Mouse (Mus musculus) kidney, embryonic 15.5 days (tissue): ENCODE results near the gene F11. TPM values are rescaled to one million over a fixed set of nuclear protein-coding genes. Genes with fewer than 3 reads are reported as not detected.

Experiments
- ATAC-seq: fragments of 200-750 bp; cut with Nextera tagmentation; replicated peaks from 2 replicates; pipeline ENCODE4 v1.8.0; 2017; ENCODE audit warnings: moderate TSS enrichment; ENCODE audit not compliant: low FRiP score
- H3K27ac ChIP-seq: fragments of 300-500 bp; sonication (generic); 2 replicates; pipeline ENCODE4 v1.5.1; 2015; ENCODE audit warnings: mild to moderate bottlenecking, inconsistent platforms
- H3K27me3 ChIP-seq: fragments of 300-500 bp; sonication (generic); 2 replicates; pipeline ENCODE4 v1.6.1; 2015; ENCODE audit warnings: inconsistent platforms
- H3K36me3 ChIP-seq: fragments of 300-500 bp; sonication (generic); 2 replicates; pipeline ENCODE4 v1.6.1; 2015; ENCODE audit warnings: inconsistent platforms
- H3K4me1 ChIP-seq: fragments of 300-500 bp; sonication (generic); 2 replicates; pipeline ENCODE4 v1.6.1; 2015; ENCODE audit warnings: inconsistent platforms
- H3K4me2 ChIP-seq: fragments of 300-500 bp; sonication (generic); 2 replicates; pipeline ENCODE4 v1.6.1; 2015; ENCODE audit warnings: moderate library complexity, mild to moderate bottlenecking, inconsistent platforms
- H3K4me3 ChIP-seq: fragments of 300-500 bp; sonication (generic); replicated peaks from 2 replicates; pipeline ENCODE4 v1.5.1; 2015; ENCODE audit warnings: mild to moderate bottlenecking, inconsistent platforms
- H3K9ac ChIP-seq: fragments of 300-500 bp; sonication (generic); 2 replicates; pipeline ENCODE4 v1.6.1; 2015; ENCODE audit warnings: mild to moderate bottlenecking, inconsistent platforms
- H3K9me3 ChIP-seq: fragments of 300-500 bp; sonication (generic); replicated peaks from 2 replicates; pipeline ENCODE4 v1.6.1; 2016; ENCODE audit warnings: inconsistent platforms
- WGBS: fragments of 180-500 bp; shearing (Covaris S2); methylation state at CpG from one replicate; pipeline ENCODE4 v1.1.7; 2015; ENCODE audit warnings: mixed read lengths; 5-methylcytosine and 5-hydroxymethylcytosine counted together
- polyA plus RNA-seq: library from polyadenylated mRNA; unstranded; fragments of >200 nt; fragmentation: Nextera tagmentation; extraction: Ambion mirVana; gene quantifications from 2 replicates; pipeline ENCODE4 v1.2.1, GENCODE M21; 2015

F11 gene
- polyA plus RNA-seq, 1 experiment from 2014 or later: 0.13 TPM

- Histone ChIP-seq H3K4me1 (0 out of 2 replicates have a peak, but pooled peaks cover 3% of the 10 kb centered on the region), H3K9me3 (no peaks in the 10 kb centered on the region), H3K27ac (no peak overlapping the region), H3K36me3 (no peaks in the 10 kb centered on the region), H3K4me3 (no peak overlapping the region), H3K27me3 (0 out of 2 replicates have a peak, but pooled peaks cover 3% of the 10 kb centered on the region), H3K4me2 (no peak overlapping the region), H3K9ac (no peak overlapping the region)
- ATAC-seq: peak; percentile 40; the same call in 1 of the 2 replicates
- WGBS: 23% methylated on average over 3 of the region's 3 CpGs
Observed at GRCm38 (mm10) chr8:45238282-45238681, 23.5 kb downstream of the F11 start.

DNA sequence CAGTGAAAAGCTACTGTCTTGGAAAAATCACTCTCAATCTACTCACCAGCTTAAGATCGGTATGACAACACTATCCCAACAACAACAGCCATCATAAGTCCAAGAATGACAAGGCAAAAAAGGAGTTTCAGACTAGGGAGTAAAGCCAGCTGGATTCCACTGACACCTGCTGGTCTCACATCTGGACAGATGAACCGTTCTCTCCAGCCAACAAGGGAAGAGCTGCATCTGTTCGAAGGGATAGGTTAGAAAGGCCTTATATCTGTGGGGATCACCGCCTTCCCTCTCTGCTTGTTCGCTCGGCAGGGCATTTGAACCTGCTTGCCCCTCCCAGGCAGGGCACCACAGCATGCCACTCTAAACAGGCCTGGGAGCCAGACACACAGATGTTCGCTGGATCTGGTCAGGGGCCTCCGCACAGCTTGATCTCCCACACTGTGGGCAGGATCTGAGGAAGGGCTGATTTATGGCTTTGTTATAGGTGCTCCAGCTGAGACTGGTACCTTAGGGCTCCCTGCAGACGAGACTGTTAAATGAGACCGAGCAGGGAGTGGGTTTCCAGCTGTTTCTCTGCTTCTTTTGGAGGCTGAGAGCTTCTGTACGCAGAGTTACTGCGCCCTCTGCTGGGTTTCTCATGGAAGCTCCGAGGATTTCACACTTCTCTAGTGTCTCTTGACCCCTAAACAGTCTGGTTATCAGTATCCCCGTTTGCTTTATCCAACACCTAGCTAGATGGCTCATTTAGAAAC is 25.5 kb downstream of the F11 start:
- no peak overlapping the region for H3K9ac ChIP-seq
- H3K9me3 ChIP-seq: no peaks in the 10 kb centered on the region
- H3K4me3 ChIP-seq: no peak overlapping the region
- 0 out of 2 replicates have a peak, but pooled peaks cover 3% of the 10 kb centered on the region for H3K4me1 ChIP-seq
- ATAC-seq: peak; percentile 73
- H3K27ac ChIP-seq: no peak overlapping the region
- H3K36me3 ChIP-seq: no peaks in the 10 kb centered on the region
- peak overlapping the region; percentile 47 for H3K4me2 ChIP-seq
- 0 out of 2 replicates have a peak, but pooled peaks cover 3% of the 10 kb centered on the region for H3K27me3 ChIP-seq
- 18% methylated on average over 14 of the region's 14 CpGs for WGBS

DNA sequence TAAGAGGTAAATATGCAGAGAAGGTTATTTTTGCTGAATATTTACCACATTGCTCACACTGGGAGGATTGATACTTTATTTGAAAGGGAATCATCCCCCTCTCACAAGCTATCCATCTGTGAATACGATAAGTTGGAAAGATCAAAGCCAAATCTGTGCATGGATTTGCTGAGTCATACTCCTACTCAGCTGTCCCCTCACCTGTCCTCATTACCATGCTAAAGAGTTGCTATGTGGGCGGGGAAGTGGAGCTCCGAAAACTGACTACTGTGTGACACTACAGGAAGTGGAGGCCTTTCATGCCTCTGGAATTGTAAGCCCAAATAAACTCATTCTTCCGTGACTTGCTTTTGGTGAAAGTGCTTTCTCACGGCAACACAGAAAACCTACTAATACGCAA is 26.6 kb downstream of the F11 start:
- H3K27me3 ChIP-seq: 0 out of 2 replicates have a peak, but pooled peaks cover 3% of the 10 kb centered on the region
- H3K36me3 ChIP-seq: no peaks in the 10 kb centered on the region
- H3K4me1 ChIP-seq: 0 out of 2 replicates have a peak, but pooled peaks cover 3% of the 10 kb centered on the region
- ATAC-seq: no peak
- no peak overlapping the region for H3K4me3 ChIP-seq
- no peaks in the 10 kb centered on the region for H3K9me3 ChIP-seq
- 82% methylated on average over 6 of the region's 6 CpGs for WGBS
- no peak overlapping the region for H3K4me2 ChIP-seq
- H3K27ac ChIP-seq: no peak overlapping the region
- H3K9ac ChIP-seq: no peak overlapping the region

DNA sequence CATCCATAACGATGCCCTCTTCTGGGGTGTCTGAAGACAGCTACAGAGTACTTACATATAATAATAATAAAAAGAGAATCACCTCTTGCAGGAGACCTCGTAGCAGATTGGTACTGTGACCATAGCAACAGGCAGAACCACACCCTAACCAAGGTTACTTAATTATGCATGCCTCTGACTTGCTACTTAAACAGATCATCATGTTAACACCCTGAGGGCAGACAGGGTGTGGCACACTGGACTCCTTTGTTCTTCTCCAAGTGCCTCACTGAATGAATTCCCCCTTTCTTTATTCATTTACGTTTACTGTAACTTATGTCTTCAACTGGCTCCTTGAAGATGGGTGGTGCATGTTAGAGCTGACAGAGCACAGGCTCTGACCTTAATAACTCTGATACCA is 28.6 kb downstream of the F11 start:
- H3K27ac ChIP-seq: no peak overlapping the region
- H3K4me1 ChIP-seq: 0 out of 2 replicates have a peak, but pooled peaks cover 3% of the 10 kb centered on the region
- H3K4me3 ChIP-seq: no peak overlapping the region
- no peak overlapping the region for H3K4me2 ChIP-seq
- 71% methylated on average over 3 of the region's 3 CpGs for WGBS
- H3K36me3 ChIP-seq: no peaks in the 10 kb centered on the region
- H3K9ac ChIP-seq: no peak overlapping the region
- no peaks in the 10 kb centered on the region for H3K9me3 ChIP-seq
- ATAC-seq: no peak
- H3K27me3 ChIP-seq: no peaks in the 10 kb centered on the region

DNA sequence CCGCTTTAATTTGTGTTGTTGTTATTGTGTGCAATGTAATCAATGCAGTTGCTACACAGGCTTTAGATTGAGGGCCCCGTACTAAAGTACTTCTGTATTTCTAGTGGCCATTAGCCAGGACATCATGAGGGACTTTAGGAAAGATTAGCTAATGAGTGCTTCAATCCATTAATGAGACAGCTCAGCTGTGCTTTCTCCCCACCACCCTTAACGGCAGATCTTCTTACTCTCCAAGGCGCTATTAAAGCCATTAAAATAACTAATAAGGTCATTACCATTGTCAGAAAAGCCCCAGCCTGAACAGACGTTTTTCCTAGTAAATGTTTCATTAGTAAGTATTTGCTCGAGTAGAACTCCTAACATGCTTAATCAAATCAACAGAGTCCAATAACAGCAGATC is 59.4 kb downstream of the F11 start:
- WGBS: 48% methylated on average over 6 of the region's 6 CpGs
- no peak overlapping the region for H3K4me2 ChIP-seq
- H3K36me3 ChIP-seq: no peaks in the 10 kb centered on the region
- no peak overlapping the region for H3K4me3 ChIP-seq
- no peaks in the 10 kb centered on the region for H3K4me1 ChIP-seq
- H3K27me3 ChIP-seq: no peaks in the 10 kb centered on the region
- no peak overlapping the region for H3K9ac ChIP-seq
- ATAC-seq: no peak
- H3K9me3 ChIP-seq: no peaks in the 10 kb centered on the region
- H3K27ac ChIP-seq: no peak overlapping the region

DNA sequence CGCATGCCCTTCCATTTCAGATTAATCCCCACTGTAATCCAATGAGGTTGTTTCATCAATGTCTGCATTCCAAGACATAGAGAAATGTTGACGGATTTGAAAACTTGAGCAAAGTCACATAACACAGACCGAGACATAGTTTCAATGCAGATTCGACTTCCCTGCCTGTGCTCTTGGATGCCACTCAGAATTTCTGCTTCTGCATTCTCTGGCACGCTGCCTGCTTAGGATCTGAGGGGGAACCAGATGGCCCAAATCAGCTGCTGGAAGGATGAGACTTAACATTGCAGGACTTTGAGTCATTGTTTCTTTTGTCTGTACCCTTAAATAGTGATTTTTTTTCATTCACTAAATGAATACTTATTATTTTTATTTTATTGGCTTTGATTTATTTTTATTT is 60.2 kb downstream of the F11 start:
- no peak overlapping the region for H3K4me2 ChIP-seq
- WGBS: 71% methylated on average over 5 of the region's 5 CpGs
- ATAC-seq: no peak
- H3K9me3 ChIP-seq: no peaks in the 10 kb centered on the region
- H3K27me3 ChIP-seq: no peaks in the 10 kb centered on the region
- no peak overlapping the region for H3K4me3 ChIP-seq
- no peaks in the 10 kb centered on the region for H3K36me3 ChIP-seq
- H3K9ac ChIP-seq: no peak overlapping the region
- no peak overlapping the region for H3K27ac ChIP-seq
- no peaks in the 10 kb centered on the region for H3K4me1 ChIP-seq

- no peaks in the 10 kb centered on the region for H3K4me1 ChIP-seq
- no peaks in the 10 kb centered on the region for H3K9me3 ChIP-seq
- no peak overlapping the region for H3K4me3 ChIP-seq
- H3K27me3 ChIP-seq: no peaks in the 10 kb centered on the region
- ATAC-seq: no peak
- no peak overlapping the region for H3K9ac ChIP-seq
- WGBS: 89% methylated on average over 5 of the region's 5 CpGs
- no peaks in the 10 kb centered on the region for H3K36me3 ChIP-seq
- no peak overlapping the region for H3K27ac ChIP-seq
- H3K4me2 ChIP-seq: no peak overlapping the region
Observed at GRCm38 (mm10) chr8:45197294-45197693, 64.5 kb downstream of the F11 start.

DNA sequence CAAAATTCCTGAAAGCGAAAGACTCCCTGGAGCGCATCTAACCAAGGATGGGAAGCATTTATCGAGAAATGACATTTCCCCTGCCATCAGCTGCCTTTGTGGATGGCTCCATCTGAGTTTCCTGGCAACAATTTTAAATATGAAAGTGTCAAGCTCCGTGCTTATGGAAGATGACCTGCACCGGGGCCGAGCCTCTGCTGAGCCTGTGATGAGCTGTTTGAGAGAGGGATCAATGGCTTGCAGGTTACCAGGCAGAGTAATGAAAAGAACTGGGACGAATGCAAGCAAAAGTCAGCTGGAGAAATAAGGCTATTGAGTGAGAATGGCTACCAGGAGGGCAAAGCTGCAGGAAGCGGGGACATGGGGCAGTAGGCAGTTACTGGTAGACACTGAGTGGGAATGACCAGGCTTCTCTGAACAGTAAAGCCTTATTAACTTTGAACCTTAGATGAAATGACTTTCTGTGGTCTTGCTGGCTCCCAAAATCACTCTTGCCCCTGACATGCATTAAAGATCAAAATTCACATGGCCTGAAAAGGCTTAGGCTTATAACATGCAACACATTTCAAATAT is 65.8 kb downstream of the F11 start:
- WGBS: 82% methylated on average over 8 of the region's 8 CpGs
- H3K9ac ChIP-seq: no peak overlapping the region
- H3K4me2 ChIP-seq: no peak overlapping the region
- ATAC-seq: no peak
- no peaks in the 10 kb centered on the region for H3K4me1 ChIP-seq
- no peaks in the 10 kb centered on the region for H3K9me3 ChIP-seq
- no peaks in the 10 kb centered on the region for H3K36me3 ChIP-seq
- no peak overlapping the region for H3K27ac ChIP-seq
- no peaks in the 10 kb centered on the region for H3K27me3 ChIP-seq
- no peak overlapping the region for H3K4me3 ChIP-seq

Other genes starting within 250 kb of the F11 start
- 0.26 and 0.31 TPM in 2 replicates for gene Mtnr1a, start 192.9 kb downstream of the F11 start, polyA plus RNA-seq
- 0.05 and 0.10 TPM in 2 replicates for gene Klkb1, start 32.8 kb upstream of the F11 start, polyA plus RNA-seq
- gene Gm45753, start 46.4 kb upstream of the F11 start, polyA plus RNA-seq: 0.32 and 0.42 TPM in 2 replicates
- gene Cyp4v3, start 71.2 kb upstream of the F11 start, polyA plus RNA-seq: 1.6 and 2.1 TPM in 2 replicates
- 47.0 and 48.4 TPM in 2 replicates for gene Fam149a, start 120.3 kb upstream of the F11 start, polyA plus RNA-seq
- gene Tlr3, start 149.0 kb upstream of the F11 start, polyA plus RNA-seq: 3.2 and 4.1 TPM in 2 replicates
- 42.9 and 43.2 TPM in 2 replicates for gene Sorbs2, start 245.8 kb upstream of the F11 start, polyA plus RNA-seq